Mouse (Mus musculus) stomach, embryonic 14.5 days (tissue): ENCODE measurements around the gene Cntn1. TPM values are rescaled to one million over a fixed set of nuclear protein-coding genes. Genes with fewer than 3 reads are reported as not detected.
A peak's percentile ranks its signal among the peaks of the same experiment; 100 is the strongest.

Source experiments
- ATAC-seq: fragments of 200-750 bp; cut with Nextera tagmentation; 2 replicates; pipeline ENCODE4 v1.8.0; 2017; ENCODE audit warnings: low read depth, moderate TSS enrichment; ENCODE audit not compliant: insufficient number of reproducible peaks, insufficient read depth, low FRiP score
- H3K27ac ChIP-seq: fragments of 300-500 bp; sonication (generic); 2 replicates; pipeline ENCODE4 v1.5.1; 2014; ENCODE audit warnings: mild to moderate bottlenecking, low read length, moderate library complexity, mixed read lengths
- H3K27me3 ChIP-seq: fragments of 300-500 bp; sonication (generic); 2 replicates; pipeline ENCODE4 v1.6.1; 2014; ENCODE audit warnings: low read length, control low read depth, mixed read lengths; ENCODE audit not compliant: control insufficient read depth, insufficient read depth
- H3K36me3 ChIP-seq: fragments of 300-500 bp; sonication (generic); 2 replicates; pipeline ENCODE4 v1.6.1; 2014; ENCODE audit warnings: mild to moderate bottlenecking, control low read depth, low read length, moderate library complexity, mixed read lengths; ENCODE audit not compliant: control insufficient read depth, insufficient read depth
- H3K4me1 ChIP-seq: fragments of 300-500 bp; sonication (generic); 2 replicates; pipeline ENCODE4 v1.6.1; 2014; ENCODE audit warnings: low read length, control low read depth, mixed read lengths; ENCODE audit not compliant: control insufficient read depth, insufficient read depth
- H3K4me2 ChIP-seq: fragments of 300-500 bp; sonication (generic); replicated peaks from 2 replicates; pipeline ENCODE4 v1.6.1; 2014; ENCODE audit warnings: low read depth, low read length, control low read depth
- H3K4me3 ChIP-seq: fragments of 300-500 bp; sonication (generic); 2 replicates; pipeline ENCODE4 v1.5.1; 2014; ENCODE audit warnings: low read depth, low read length, control low read depth
- H3K9ac ChIP-seq: fragments of 300-500 bp; sonication (generic); replicated peaks from 2 replicates; pipeline ENCODE4 v1.6.1; 2014; ENCODE audit warnings: low read depth, mild to moderate bottlenecking, control low read depth, low read length, moderate library complexity, mixed read lengths
- H3K9me3 ChIP-seq: fragments of 300-500 bp; sonication (generic); 2 replicates; pipeline ENCODE4 v1.6.1; 2016; ENCODE audit warnings: low read depth, low read length, control low read depth; ENCODE audit not compliant: control insufficient read depth
- WGBS: fragments of 180-500 bp; shearing (Covaris S2); extraction: QIAGEN DNeasy Blood & Tissue Kit; methylation state at CpG from one replicate; pipeline ENCODE4 v1.1.7; 2014; 5-methylcytosine and 5-hydroxymethylcytosine counted together
- polyA plus RNA-seq: library from polyadenylated mRNA; unstranded; fragments of >200 nt; fragmentation: Nextera tagmentation; extraction: Ambion mirVana; gene quantifications from 2 replicates; pipeline ENCODE4 v1.2.1, GENCODE M21; 2014

Cntn1 gene
- polyA plus RNA-seq, 1 experiment from 2014 or later: 3.5 TPM

- no peak overlapping the region for H3K27ac ChIP-seq
- H3K4me3 ChIP-seq: peak overlapping the region; percentile 49
- H3K4me2 ChIP-seq: peak overlapping the region; percentile 97
- no peak overlapping the region for H3K9ac ChIP-seq
- H3K4me1 ChIP-seq: no peaks in the 10 kb centered on the region
- ATAC-seq: peak; percentile 54; the same call in 1 of the 2 replicates
- H3K27me3 ChIP-seq: no peaks in the 10 kb centered on the region
- H3K36me3 ChIP-seq: no peaks in the 10 kb centered on the region
- H3K9me3 ChIP-seq: no peaks in the 10 kb centered on the region
- WGBS: 1% methylated on average over 35 of the region's 35 CpGs
Observed at GRCm38 (mm10) chr15:92051353-92052132, 578 bp downstream of the Cntn1 start.

- H3K36me3 ChIP-seq: no peaks in the 10 kb centered on the region
- no peaks in the 10 kb centered on the region for H3K27me3 ChIP-seq
- H3K4me1 ChIP-seq: no peaks in the 10 kb centered on the region
- no peaks in the 10 kb centered on the region for H3K9me3 ChIP-seq
- no peak overlapping the region for H3K27ac ChIP-seq
- H3K9ac ChIP-seq: no peak overlapping the region
- H3K4me2 ChIP-seq: peak overlapping the region; percentile 97
- 15% methylated on average over 4 of the region's 4 CpGs for WGBS
- peak overlapping the region; percentile 49; the same call in 1 of the 2 replicates for H3K4me3 ChIP-seq
- no peak for ATAC-seq
Observed at GRCm38 (mm10) chr15:92052133-92052463, 1.1 kb downstream of the Cntn1 start.

- Histone ChIP-seq H3K27ac (no peak overlapping the region), H3K4me1 (no peaks in the 10 kb centered on the region), H3K36me3 (no peaks in the 10 kb centered on the region), H3K27me3 (no peaks in the 10 kb centered on the region), H3K9ac (no peak overlapping the region), H3K4me2 (no peak overlapping the region), H3K4me3 (no peak overlapping the region), H3K9me3 (no peaks in the 10 kb centered on the region)
- no peak for ATAC-seq
- WGBS: 86% methylated on average over 5 of the region's 5 CpGs
Observed at GRCm38 (mm10) chr15:92057553-92057952, 6.6 kb downstream of the Cntn1 start.

GRCm38 (mm10) chr15:92060986-92061385, 10.0 kb downstream of the Cntn1 start:
- no peaks in the 10 kb centered on the region for H3K27me3 ChIP-seq
- no peak overlapping the region for H3K4me2 ChIP-seq
- H3K27ac ChIP-seq: no peak overlapping the region
- no peak for ATAC-seq
- H3K36me3 ChIP-seq: no peaks in the 10 kb centered on the region
- H3K4me3 ChIP-seq: no peak overlapping the region
- H3K9ac ChIP-seq: no peak overlapping the region
- 45% methylated on average over 3 of the region's 3 CpGs for WGBS
- H3K4me1 ChIP-seq: no peaks in the 10 kb centered on the region
- H3K9me3 ChIP-seq: no peaks in the 10 kb centered on the region

GRCm38 (mm10) chr15:92079416-92079815, 28.5 kb downstream of the Cntn1 start:
- no peak for ATAC-seq
- Histone ChIP-seq H3K4me1 (no peaks in the 10 kb centered on the region), H3K27me3 (no peaks in the 10 kb centered on the region), H3K9me3 (no peaks in the 10 kb centered on the region), H3K4me3 (no peak overlapping the region), H3K9ac (no peak overlapping the region), H3K27ac (no peak overlapping the region), H3K4me2 (no peak overlapping the region), H3K36me3 (no peaks in the 10 kb centered on the region)
- 75% methylated on average over 3 of the region's 3 CpGs for WGBS

GRCm38 (mm10) chr15:92085876-92086275, 34.9 kb downstream of the Cntn1 start:
- Histone ChIP-seq H3K27ac (no peak overlapping the region), H3K27me3 (no peaks in the 10 kb centered on the region), H3K4me3 (no peak overlapping the region), H3K9ac (no peak overlapping the region), H3K4me2 (no peak overlapping the region), H3K36me3 (no peaks in the 10 kb centered on the region), H3K4me1 (no peaks in the 10 kb centered on the region), H3K9me3 (no peaks in the 10 kb centered on the region)
- no peak for ATAC-seq
- 30% methylated on average over 1 of the region's 1 CpGs for WGBS

GRCm38 (mm10) chr15:92087691-92088286, 36.8 kb downstream of the Cntn1 start:
- no peaks in the 10 kb centered on the region for H3K27me3 ChIP-seq
- H3K27ac ChIP-seq: no peak overlapping the region
- H3K4me2 ChIP-seq: no peak overlapping the region
- peak; percentile 61; the same call in 1 of the 2 replicates for ATAC-seq
- H3K9me3 ChIP-seq: no peaks in the 10 kb centered on the region
- 26% methylated on average over 6 of the region's 6 CpGs for WGBS
- no peak overlapping the region for H3K4me3 ChIP-seq
- H3K4me1 ChIP-seq: no peaks in the 10 kb centered on the region
- H3K9ac ChIP-seq: no peak overlapping the region
- no peaks in the 10 kb centered on the region for H3K36me3 ChIP-seq

GRCm38 (mm10) chr15:92090787-92091186, 39.8 kb downstream of the Cntn1 start:
- WGBS: 84% methylated on average over 6 of the region's 6 CpGs
- Histone ChIP-seq H3K4me3 (no peak overlapping the region), H3K27ac (no peak overlapping the region), H3K4me2 (no peak overlapping the region), H3K9ac (no peak overlapping the region), H3K27me3 (no peaks in the 10 kb centered on the region), H3K4me1 (no peaks in the 10 kb centered on the region), H3K9me3 (no peaks in the 10 kb centered on the region), H3K36me3 (no peaks in the 10 kb centered on the region)
- ATAC-seq: no peak
